Mouse (Mus musculus): ENCODE results near the gene Foxj2.

DNA sequence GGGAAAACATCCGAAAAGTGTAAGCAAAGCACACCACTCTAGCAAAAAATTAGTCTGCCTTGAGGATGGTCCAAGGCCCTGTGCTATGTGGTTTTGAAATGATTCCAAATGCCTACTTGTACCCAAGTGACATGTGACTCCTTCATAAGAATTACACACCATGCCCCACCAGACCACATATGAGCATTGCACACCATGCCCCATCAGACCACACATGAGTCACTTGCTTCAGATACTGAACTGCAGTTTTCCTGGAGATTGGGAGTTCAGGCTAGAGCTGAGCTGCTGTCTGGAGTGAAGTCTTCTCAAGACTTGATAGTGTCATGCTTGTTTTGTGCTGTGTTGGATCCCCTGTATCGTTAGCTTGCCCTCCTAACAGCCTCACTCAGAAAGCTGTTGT lies 69.9 kb downstream of the Foxj2 start:
- no peak for TF ChIP-seq CTCF (conservative IDR thresholded peaks at IDR 0.05 in 1 of 2, IDR thresholded peaks at IDR 0.05 in 1 of 2; ENCODE audit: low read depth in 2 of 2, low read length in 2 of 2)
- no peak for TF ChIP-seq JUN (IDR thresholded peaks at IDR 0.05; ENCODE audit: insufficient read depth, low read depth, low read length)
- TF ChIP-seq EP300 (IDR thresholded peaks at IDR 0.05; ENCODE audit: low read length) = no peak
- TF ChIP-seq NELFE (IDR thresholded peaks at IDR 0.05; ENCODE audit: low read depth, low read length) = no peak
